Mouse (Mus musculus): ENCODE results near the gene Gadd45b.

Gadd45b gene

DNA sequence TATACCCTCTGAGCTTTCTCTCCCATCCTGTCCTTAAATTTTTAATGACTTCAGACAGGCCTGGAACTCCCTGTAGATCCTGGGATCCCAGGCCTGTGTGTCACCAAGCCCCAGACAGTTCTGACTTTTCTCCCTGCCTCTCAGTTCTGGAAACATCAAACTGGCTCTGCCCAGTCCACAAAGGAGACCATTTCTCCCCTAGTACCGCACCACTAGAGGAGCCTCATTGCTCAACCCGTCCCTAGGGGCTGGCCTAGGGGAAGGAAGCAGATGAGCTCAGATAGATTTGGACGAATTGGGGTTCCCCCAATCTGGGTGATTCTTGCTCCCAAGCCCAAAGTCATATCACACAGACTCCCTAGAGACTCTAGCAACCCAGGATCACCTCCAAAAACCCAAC, 5.4 kb downstream of the Gadd45b start:
- DNase-seq (ENCODE audit: extremely low read depth, low read depth) = no peak

DNA sequence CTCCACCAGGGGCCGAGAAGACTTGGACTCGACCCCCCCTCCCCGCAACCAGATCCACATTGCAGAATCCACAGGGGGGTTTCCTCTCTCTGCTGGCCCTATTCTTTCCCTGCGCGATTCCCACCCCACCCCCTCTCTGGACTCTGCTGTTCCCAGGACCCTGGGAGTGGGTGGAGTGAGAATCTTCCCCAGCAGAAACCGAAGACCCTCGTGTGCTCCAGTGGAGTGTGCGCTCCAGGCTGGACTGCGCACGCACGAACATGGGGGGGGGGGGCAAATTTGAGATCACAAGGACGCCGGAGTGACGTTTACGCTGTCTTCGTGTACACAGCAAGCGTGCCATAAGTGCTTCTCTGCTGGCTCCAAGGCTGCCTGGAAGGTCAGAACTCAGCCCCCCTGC, 5.8 kb downstream of the Gadd45b start:
- no peak for DNase-seq (ENCODE audit: extremely low read depth, low read depth)

- DNase-seq (ENCODE audit: extremely low read depth, low read depth) = no peak
These were observed 6.4 kb downstream of the Gadd45b start for GRCm38 (mm10) chr10:80936135-80936809.

GRCm38 (mm10) chr10:80936810-80937164, 6.9 kb downstream of the Gadd45b start:
- no peak for DNase-seq (ENCODE audit: extremely low read depth, low read depth)

GRCm38 (mm10) chr10:80937646-80938045, 7.8 kb downstream of the Gadd45b start:
- DNase-seq (ENCODE audit: extremely low read depth, low read depth) = no peak

DNA sequence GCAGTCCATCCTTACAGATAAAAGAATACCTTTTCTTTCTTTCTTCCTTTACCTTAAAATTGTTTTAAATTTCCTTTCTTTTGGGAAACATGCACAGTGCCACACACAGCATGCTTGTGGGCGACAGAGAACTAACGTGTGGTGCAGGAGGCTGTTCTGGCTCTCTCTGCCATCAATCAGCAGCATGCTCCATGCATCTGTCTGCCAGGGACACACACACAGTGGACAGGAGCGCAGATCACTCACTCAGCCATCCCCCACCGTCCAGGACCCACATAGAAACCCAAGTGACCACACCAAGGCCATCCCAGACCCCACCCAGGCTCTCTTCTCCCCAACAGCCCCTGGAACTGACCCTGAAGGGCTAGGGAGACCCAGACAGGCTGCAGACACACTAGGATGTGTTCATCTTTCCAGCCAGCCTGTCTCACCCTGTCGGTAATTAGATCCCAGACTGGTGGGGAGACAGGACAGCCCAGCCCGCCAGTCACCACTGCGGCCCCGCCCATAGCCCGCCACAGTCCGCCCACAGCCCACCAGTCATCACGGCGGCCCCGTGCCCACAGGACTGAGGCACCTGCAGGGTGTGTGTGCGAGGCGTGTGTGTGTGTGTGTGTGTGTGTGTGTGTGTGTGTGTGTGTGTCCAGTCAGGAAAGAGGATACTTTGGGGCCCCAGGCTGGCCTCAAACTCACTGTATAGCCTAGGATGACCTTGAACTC, 9.1 kb downstream of the Gadd45b start:
- DNase-seq (ENCODE audit: extremely low read depth, low read depth) = no peak

- peak; percentile 61 for DNase-seq (ENCODE audit: extremely low read depth, low read depth)
These were observed 9.8 kb downstream of the Gadd45b start for GRCm38 (mm10) chr10:80939671-80940070.

GRCm38 (mm10) chr10:80940320-80940987, 10.6 kb downstream of the Gadd45b start:
- no peak for DNase-seq (ENCODE audit: extremely low read depth, low read depth)

DNA sequence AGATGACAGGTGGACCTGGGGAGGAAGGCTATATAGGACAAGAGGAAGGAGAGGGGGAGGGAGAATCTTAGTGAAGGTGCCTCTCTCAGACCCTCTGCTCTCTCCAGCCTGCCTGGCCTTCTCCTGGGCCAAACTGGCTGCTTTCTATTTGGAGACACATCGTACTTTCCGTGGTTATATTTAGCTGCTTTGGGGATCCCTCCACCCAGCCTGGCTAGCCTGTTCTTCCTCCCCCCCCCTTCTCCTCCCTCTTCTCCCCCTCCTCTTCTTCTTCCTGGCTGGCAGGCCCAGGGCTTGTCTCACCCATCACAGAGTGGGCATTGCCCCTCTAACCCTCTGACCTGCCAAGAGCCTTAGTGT, 11.1 kb downstream of the Gadd45b start:
- no peak for DNase-seq (ENCODE audit: extremely low read depth, low read depth)

GRCm38 (mm10) chr10:80942919-80943318, 13.0 kb downstream of the Gadd45b start:
- no peak for DNase-seq (ENCODE audit: extremely low read depth, low read depth)

DNA sequence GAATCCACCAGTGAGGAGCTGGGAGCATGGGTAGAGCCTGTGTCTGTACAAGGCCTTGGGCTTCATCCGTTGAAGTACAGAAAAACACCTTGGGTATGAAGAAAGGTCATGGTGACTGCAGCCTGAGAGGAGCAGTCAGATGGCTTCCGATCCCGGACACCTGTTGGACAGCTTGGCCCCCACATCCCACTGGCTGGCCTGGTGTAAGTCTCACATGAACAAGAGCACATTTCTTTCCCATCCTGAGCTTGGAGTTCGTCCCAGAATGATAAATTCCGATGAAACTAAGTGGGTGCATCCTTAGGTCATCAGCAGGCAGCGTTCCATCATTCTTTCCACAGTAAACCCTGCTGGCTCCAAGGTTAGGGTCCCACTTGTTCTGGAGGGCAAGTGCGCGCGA, 13.8 kb downstream of the Gadd45b start:
- no peak for DNase-seq (ENCODE audit: extremely low read depth, low read depth)

DNA sequence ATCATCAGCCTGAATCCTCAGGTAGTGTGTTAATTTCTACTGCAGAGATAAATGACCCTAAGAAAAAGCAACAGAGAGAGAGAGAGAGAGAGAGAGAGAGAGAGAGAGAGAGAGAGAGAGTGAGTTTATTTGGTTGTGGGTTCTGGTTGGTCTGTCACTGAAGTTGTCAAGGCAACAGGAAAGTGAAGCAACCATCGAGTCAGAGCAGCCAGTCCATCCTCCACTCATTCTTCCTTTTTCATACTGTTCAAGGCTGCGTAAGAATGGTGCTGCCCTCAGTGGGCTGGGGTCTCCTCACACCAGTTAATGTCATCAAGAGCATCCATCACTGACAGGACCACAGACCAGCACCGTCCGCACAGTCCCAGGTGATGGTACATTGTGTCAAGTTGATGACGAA, 14.4 kb downstream of the Gadd45b start:
- no peak for DNase-seq (ENCODE audit: extremely low read depth, low read depth)

DNA sequence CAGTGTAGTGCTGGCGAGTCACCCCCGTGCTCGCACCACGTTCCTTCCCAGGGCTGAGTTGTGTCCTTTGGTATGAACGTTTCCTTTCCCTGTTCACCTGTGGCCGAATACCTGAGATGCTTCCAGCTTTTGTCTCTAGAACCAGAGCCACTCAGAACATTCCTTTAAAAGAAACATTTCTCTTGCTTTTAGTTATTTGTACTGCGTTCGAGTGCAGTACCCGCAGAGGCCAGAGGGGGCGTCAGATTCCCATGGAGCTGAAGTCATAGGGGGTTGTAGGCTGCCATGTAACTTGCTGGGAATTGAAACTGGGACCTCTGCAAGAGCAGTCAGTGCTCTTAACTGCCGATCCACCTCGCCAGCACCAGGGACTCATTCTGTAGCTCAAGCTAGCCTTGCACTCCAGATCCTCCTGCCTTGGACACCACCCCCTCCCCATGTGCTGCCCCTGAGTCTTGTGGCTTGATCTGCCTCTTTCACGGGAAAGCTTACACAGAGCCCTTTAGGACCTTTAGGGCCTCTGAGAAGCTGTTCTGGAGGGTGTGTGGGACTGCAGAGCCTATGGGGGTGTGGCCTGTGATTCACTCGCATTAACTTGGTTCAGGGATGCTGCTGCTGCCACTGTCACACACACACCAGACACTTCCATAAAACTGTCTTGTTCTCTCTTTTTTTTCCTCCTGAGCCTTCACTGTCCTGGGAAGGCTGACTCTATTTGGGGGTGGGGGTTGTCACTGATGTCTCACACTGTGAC, 17.0 kb downstream of the Gadd45b start:
- no peak for DNase-seq (ENCODE audit: extremely low read depth, low read depth)

DNA sequence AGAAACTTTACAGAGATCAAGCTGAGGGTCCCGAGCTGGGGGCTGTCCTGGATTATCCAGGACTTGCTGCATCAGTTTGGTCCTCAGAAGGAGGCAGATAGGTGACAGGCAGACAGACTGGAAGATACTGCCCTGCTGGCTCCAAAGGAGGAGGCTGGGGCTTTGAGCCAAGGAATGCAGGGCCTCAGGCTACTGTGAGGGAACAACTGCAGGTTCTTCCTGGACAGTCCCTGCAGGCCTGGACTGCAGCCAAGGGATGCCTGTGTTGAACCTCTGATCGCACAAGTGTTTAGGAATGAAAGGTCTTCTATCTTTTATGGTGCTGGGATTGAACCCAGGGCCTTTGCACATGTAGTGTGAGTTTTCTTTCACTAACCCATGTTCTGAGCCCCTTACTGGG, 17.9 kb downstream of the Gadd45b start:
- no peak for DNase-seq (ENCODE audit: extremely low read depth, low read depth)

GRCm38 (mm10) chr10:80948570-80948969, 18.7 kb downstream of the Gadd45b start:
- DNase-seq (ENCODE audit: extremely low read depth, low read depth) = no peak

- DNase-seq (ENCODE audit: extremely low read depth, low read depth) = no peak
These were observed 19.2 kb downstream of the Gadd45b start for GRCm38 (mm10) chr10:80949081-80949480.

DNA sequence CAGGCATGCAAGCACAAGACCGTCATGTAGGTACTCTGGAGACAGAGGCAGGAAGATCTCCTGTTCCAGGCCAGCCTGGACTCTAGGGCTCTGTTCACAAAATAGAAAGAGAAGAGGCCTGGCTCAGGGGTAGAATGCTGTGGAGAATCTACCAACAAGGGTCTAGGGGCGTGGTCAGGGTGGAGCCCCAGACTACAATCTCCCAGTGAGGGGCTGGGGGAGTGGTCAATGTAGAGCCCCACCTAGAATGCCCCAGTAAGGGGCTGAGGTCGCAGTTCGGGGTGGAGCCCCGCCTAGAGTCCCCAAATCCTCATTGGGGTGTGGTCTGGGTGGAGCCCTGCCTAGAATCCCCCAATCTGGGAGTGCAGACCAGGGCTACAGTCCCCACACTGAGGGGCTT, 20.4 kb downstream of the Gadd45b start:
- no peak for DNase-seq (ENCODE audit: extremely low read depth, low read depth)

- DNase-seq (ENCODE audit: extremely low read depth, low read depth) = no peak
These were observed 22.0 kb downstream of the Gadd45b start for GRCm38 (mm10) chr10:80951761-80952390.

- no peak for DNase-seq (ENCODE audit: extremely low read depth, low read depth)
These were observed 22.6 kb downstream of the Gadd45b start for GRCm38 (mm10) chr10:80952449-80952848.

- DNase-seq (ENCODE audit: extremely low read depth, low read depth) = no peak
These were observed 24.5 kb downstream of the Gadd45b start for GRCm38 (mm10) chr10:80954415-80954814.

DNA sequence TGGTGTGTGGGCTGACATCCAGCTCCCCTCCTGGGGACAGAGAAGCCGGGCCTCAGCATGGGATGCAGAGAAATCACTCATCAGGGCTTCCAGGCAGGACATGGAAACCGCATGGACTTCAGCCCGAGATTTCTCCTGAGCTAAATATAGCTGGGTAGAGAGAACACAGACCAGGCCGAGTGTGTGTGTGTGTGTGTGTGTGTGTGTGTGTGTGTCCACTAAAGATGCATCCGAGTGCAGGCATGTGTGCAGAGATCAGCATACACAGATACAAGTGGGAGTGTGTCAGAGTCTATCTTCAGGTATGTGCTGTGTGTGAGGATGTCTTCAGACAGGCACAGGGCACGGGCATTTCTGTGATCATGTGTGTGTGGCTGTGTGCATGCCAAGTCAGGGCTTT, 25.0 kb downstream of the Gadd45b start:
- DNase-seq (ENCODE audit: extremely low read depth, low read depth) = no peak

DNA sequence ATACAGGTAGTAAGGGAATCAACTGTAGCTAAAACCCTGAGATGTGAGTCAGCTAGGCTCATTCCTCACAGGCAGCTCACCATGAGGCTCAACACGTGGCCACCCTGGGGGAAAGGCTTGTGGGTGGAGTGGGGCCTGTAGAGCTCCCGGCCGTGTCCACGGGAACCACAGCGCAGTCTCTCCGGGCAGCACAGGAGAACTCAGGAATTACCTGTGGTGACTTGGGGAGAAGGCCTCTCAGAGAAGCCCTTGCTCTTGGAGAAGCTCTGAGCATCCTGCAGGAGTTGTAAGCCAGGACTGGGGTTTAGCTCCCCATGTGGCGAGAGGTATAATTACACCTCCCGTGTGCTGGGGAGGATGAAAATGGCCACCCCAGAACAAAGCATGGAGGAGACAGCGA, 25.7 kb downstream of the Gadd45b start:
- no peak for DNase-seq (ENCODE audit: extremely low read depth, low read depth)

Measured in MEL-GATA-1-ER (cell line).